Mouse (Mus musculus): ENCODE data around the gene Tsr3. TPM values are rescaled to one million over a fixed set of nuclear protein-coding genes. Genes with fewer than 3 reads are reported as not detected.
A peak's percentile ranks its signal among the peaks of the same experiment; 100 is the strongest.

Gene Tsr3
- polyA plus RNA-seq, 1 experiment: 19.6 TPM

- H3K4me1 ChIP-seq (ENCODE audit: control insufficient read depth, insufficient read depth, low read length): no peaks in the 10 kb centered on the region
- no peak overlapping the region for H3K27ac ChIP-seq (ENCODE audit: insufficient read depth, low read depth, low read length)
- TF ChIP-seq POLR2A (IDR thresholded peaks at IDR 0.05; ENCODE audit: borderline replicate concordance, low read depth, low read length) (no peak), CTCF (IDR thresholded peaks at IDR 0.05; ENCODE audit: low read depth, low read length) (no peak)
- no peak overlapping the region for H3K4me3 ChIP-seq (ENCODE audit: insufficient read depth, low read length)
These were observed 24.5 kb downstream of the Tsr3 start for GRCm38 (mm10) chr17:25264453-25264852.

- peaks cover 21% of the 10 kb centered on the region for H3K4me1 ChIP-seq (ENCODE audit: control insufficient read depth, insufficient read depth, low read length)
- TF ChIP-seq CTCF (IDR thresholded peaks at IDR 0.05; ENCODE audit: low read depth, low read length): no peak
- TF ChIP-seq POLR2A (IDR thresholded peaks at IDR 0.05; ENCODE audit: borderline replicate concordance, low read depth, low read length): no peak
- no peak overlapping the region for H3K27ac ChIP-seq (ENCODE audit: insufficient read depth, low read depth, low read length)
- H3K4me3 ChIP-seq (ENCODE audit: insufficient read depth, low read length): no peak overlapping the region
These were observed 30.9 kb downstream of the Tsr3 start for GRCm38 (mm10) chr17:25270795-25271335.

- Histone ChIP-seq H3K4me3 (ENCODE audit: insufficient read depth, low read length) (peak overlapping the region; percentile 97), H3K27ac (ENCODE audit: insufficient read depth, low read depth, low read length) (peak overlapping the region; percentile 96), H3K4me1 (ENCODE audit: control insufficient read depth, insufficient read depth, low read length) (peaks cover 21% of the 10 kb centered on the region)
- no peak for TF ChIP-seq CTCF (IDR thresholded peaks at IDR 0.05; ENCODE audit: low read depth, low read length)
- TF ChIP-seq POLR2A (IDR thresholded peaks at IDR 0.05; ENCODE audit: borderline replicate concordance, low read depth, low read length): no peak
These were observed 32.4 kb downstream of the Tsr3 start for GRCm38 (mm10) chr17:25272326-25272725.

GRCm38 (mm10) chr17:25272951-25273705 lies 33.2 kb downstream of the Tsr3 start:
- peak overlapping the region; percentile 96 for H3K27ac ChIP-seq (ENCODE audit: insufficient read depth, low read depth, low read length)
- H3K4me1 ChIP-seq (ENCODE audit: control insufficient read depth, insufficient read depth, low read length): peaks cover 21% of the 10 kb centered on the region
- no peak for TF ChIP-seq POLR2A (IDR thresholded peaks at IDR 0.05; ENCODE audit: borderline replicate concordance, low read depth, low read length)
- TF ChIP-seq CTCF (IDR thresholded peaks at IDR 0.05; ENCODE audit: low read depth, low read length): no peak
- H3K4me3 ChIP-seq (ENCODE audit: insufficient read depth, low read length): peak overlapping the region; percentile 97

- peak overlapping the region; percentile 97 for H3K4me3 ChIP-seq (ENCODE audit: insufficient read depth, low read length)
- H3K4me1 ChIP-seq (ENCODE audit: control insufficient read depth, insufficient read depth, low read length): peaks cover 21% of the 10 kb centered on the region
- H3K27ac ChIP-seq (ENCODE audit: insufficient read depth, low read depth, low read length): peak overlapping the region; percentile 96
- TF ChIP-seq POLR2A (IDR thresholded peaks at IDR 0.05; ENCODE audit: borderline replicate concordance, low read depth, low read length) (no peak), CTCF (IDR thresholded peaks at IDR 0.05; ENCODE audit: low read depth, low read length) (peak; percentile 76)
These were observed 33.9 kb downstream of the Tsr3 start for GRCm38 (mm10) chr17:25273706-25274501.

- Histone ChIP-seq H3K27ac (ENCODE audit: insufficient read depth, low read depth, low read length) (peak within 1 kb of the TSS; percentile 96), H3K4me1 (ENCODE audit: control insufficient read depth, insufficient read depth, low read length) (peaks cover 21% of the 10 kb centered on the region), H3K4me3 (ENCODE audit: insufficient read depth, low read length) (peak within 1 kb of the TSS; percentile 97)
- TF ChIP-seq POLR2A (IDR thresholded peaks at IDR 0.05; ENCODE audit: borderline replicate concordance, low read depth, low read length) (no peak), CTCF (IDR thresholded peaks at IDR 0.05; ENCODE audit: low read depth, low read length) (no peak)
These were observed 34.8 kb downstream of the Tsr3 start, which contains the start of gene Ube2i for GRCm38 (mm10) chr17:25274571-25275346. Gene Ube2i, minus strand, starts transcription at chr17:25274622.

- Histone ChIP-seq H3K27ac (ENCODE audit: insufficient read depth, low read depth, low read length) (no peak overlapping the region), H3K4me3 (ENCODE audit: insufficient read depth, low read length) (no peak overlapping the region), H3K4me1 (ENCODE audit: control insufficient read depth, insufficient read depth, low read length) (peaks cover 15% of the 10 kb centered on the region)
- TF ChIP-seq POLR2A (IDR thresholded peaks at IDR 0.05; ENCODE audit: borderline replicate concordance, low read depth, low read length) (no peak), CTCF (IDR thresholded peaks at IDR 0.05; ENCODE audit: low read depth, low read length) (no peak)
These were observed 35.9 kb downstream of the Tsr3 start for GRCm38 (mm10) chr17:25275833-25276232.

DNA sequence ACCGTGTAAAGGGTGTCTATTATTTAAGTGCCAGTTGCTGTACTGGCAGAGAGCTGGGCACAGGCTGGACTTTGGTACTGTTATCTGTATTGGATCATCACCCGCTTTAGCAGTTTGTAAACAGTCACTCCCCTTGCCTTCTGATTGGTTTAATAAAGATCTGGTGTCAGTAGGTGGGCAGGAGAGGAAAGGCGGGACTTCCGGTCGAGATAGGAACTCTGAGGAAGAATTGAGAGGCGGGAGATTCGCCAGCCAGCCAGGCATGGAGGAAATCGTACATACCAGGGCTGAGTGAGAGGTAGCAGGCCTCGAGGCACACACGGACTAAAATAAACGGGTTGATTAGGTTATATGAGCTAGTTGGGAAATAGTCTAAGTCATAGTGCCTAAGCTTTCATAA lies 42.2 kb downstream of the Tsr3 start:
- Histone ChIP-seq H3K4me3 (ENCODE audit: insufficient read depth, low read length) (no peak overlapping the region), H3K4me1 (ENCODE audit: control insufficient read depth, insufficient read depth, low read length) (no peaks in the 10 kb centered on the region), H3K27ac (ENCODE audit: insufficient read depth, low read depth, low read length) (no peak overlapping the region)
- TF ChIP-seq CTCF (IDR thresholded peaks at IDR 0.05; ENCODE audit: low read depth, low read length) (no peak), POLR2A (IDR thresholded peaks at IDR 0.05; ENCODE audit: borderline replicate concordance, low read depth, low read length) (no peak)

DNA sequence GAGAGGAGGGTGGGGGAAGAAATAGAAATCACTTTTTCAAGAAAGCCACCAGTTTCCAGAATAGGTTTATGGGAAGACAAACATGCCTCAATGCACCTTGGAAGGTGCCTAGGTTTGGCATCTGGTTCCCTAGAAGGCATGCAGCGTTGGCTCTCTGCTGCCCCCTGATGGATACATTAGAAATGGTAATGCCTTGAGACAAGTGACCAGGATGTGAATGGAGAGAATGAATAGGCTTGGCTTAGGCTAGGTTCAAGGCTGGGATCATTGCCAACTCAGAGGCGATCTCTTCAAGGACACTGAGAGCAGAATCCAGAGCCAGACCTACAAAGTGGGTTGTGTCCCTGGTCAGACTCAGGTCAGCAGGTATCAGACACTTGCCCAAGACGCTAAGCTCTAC lies 45.1 kb downstream of the Tsr3 start:
- TF ChIP-seq POLR2A (IDR thresholded peaks at IDR 0.05; ENCODE audit: borderline replicate concordance, low read depth, low read length) (no peak), CTCF (IDR thresholded peaks at IDR 0.05; ENCODE audit: low read depth, low read length) (peak; percentile 68; the same call in 1 of the 2 replicates)
- H3K27ac ChIP-seq (ENCODE audit: insufficient read depth, low read depth, low read length): no peak overlapping the region
- H3K4me3 ChIP-seq (ENCODE audit: insufficient read depth, low read length): no peak overlapping the region
- no peaks in the 10 kb centered on the region for H3K4me1 ChIP-seq (ENCODE audit: control insufficient read depth, insufficient read depth, low read length)
